Mouse (Mus musculus) heart, postnatal 36 days (tissue): ENCODE results near the gene Ubn1. TPM values are rescaled to one million over a fixed set of nuclear protein-coding genes. Genes with fewer than 3 reads are reported as not detected.

Source experiments
- DNase-seq, 2 experiments: peaks; one replicate each; pipeline ENCODE4 v3.0.0; 2021 to 2022
- intact Hi-C: fragments of 180-260 bp; cut with DNase I; formaldehyde crosslinking; loops from one replicate; pipeline ENCODE4 v1.15.1; 2025
- total RNA-seq, 2 experiments: library from RNA; stranded (reverse); gene quantifications; 2 replicates each; pipeline ENCODE4 v1.2.3; 2021

Ubn1 gene
- total RNA-seq, 2 experiments from 2014 or later: 26.4 to 28.5 TPM

GRCm38 (mm10) chr16:5135551-5136261 is 85.8 kb downstream of the Ubn1 start:
- peak; percentile 30 to 54 for DNase-seq
- intact Hi-C loops: no loop called here

Other genes starting within 250 kb of the Ubn1 start
- not detected for gene 4930562C15Rik, start 214.6 kb upstream of the Ubn1 start, total RNA-seq
- 10 to 100 TPM; 20.0 to 21.6 TPM for gene Ubald1, start 169.7 kb upstream of the Ubn1 start, total RNA-seq
- 100 to 1,000 TPM; 154 to 155 TPM for gene Mgrn1, start 163.8 kb upstream of the Ubn1 start, total RNA-seq
- 10 to 100 TPM; 20.5 to 21.3 TPM for gene Nudt16l1, start 111.3 kb upstream of the Ubn1 start, total RNA-seq
- gene Anks3, start 85.9 kb upstream of the Ubn1 start, total RNA-seq: 10 to 100 TPM; 12.4 to 12.9 TPM
- gene Sept12, start 52.2 kb upstream of the Ubn1 start, total RNA-seq: not detected
- not detected for gene Smim22, start 42.8 kb upstream of the Ubn1 start, total RNA-seq
- 10 to 100 TPM; 16.2 to 19.7 TPM for gene Rogdi, start 36.5 kb upstream of the Ubn1 start, total RNA-seq
- gene Glyr1, start 194 bp upstream of the Ubn1 start, total RNA-seq: 10 to 100 TPM; 43.8 to 46.0 TPM
- 1 to 10 TPM; 4.9 to 6.7 TPM for gene Ppl, start 82.4 kb downstream of the Ubn1 start, total RNA-seq
- gene Sec14l5, start 97.1 kb downstream of the Ubn1 start, total RNA-seq: under 1 TPM; 0.51 to 0.78 TPM
- 10 to 100 TPM; 13.4 to 14.5 TPM for gene Nagpa, start 154.0 kb downstream of the Ubn1 start, total RNA-seq
- 10 to 100 TPM; 22.9 to 23.6 TPM for gene AU021092, start 172.2 kb downstream of the Ubn1 start, total RNA-seq
- 10 to 100 TPM; 13.8 to 14.7 TPM for gene Alg1, start 183.6 kb downstream of the Ubn1 start, total RNA-seq
- gene Eef2kmt, start 205.9 kb downstream of the Ubn1 start, total RNA-seq: 1 to 10 TPM; 8.5 to 9.0 TPM